Mouse (Mus musculus): ENCODE results near the gene Map4k4. TPM values are rescaled to one million over a fixed set of nuclear protein-coding genes. Genes with fewer than 3 reads are reported as not detected.

The Map4k4 gene
- total RNA-seq, 2 experiments from 2014 or later: 200 to 208 TPM

- no peak for DNase-seq (ENCODE audit: low spot score in 2 of 2)
Observed at GRCm38 (mm10) chr1:39934954-39935353, 34.2 kb downstream of the Map4k4 start.

- DNase-seq (ENCODE audit: low spot score in 2 of 2): no peak
Observed at GRCm38 (mm10) chr1:39935616-39936015, 34.9 kb downstream of the Map4k4 start.

GRCm38 (mm10) chr1:39936332-39936802, 35.7 kb downstream of the Map4k4 start:
- DNase-seq (ENCODE audit: low spot score in 2 of 2): peak; percentile 70 to 83

DNA sequence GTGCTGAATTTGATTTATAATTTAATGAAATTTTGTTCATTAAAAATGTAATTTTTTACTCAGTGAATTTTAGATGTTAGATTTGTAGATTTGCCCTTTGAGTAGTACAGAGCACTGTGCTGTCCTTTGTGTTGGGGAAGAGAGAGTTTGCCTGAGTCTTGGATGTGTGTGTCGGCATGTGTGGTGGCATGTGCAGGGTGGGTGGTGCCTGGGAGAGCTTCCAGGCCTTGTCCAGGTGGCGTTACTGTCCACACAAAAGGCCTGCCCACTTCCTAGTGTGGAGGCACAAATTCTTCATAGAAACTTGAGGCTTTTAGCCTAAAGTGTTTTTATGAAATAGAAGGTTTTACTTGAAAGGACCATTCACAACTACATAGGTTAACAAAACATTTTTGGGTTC, 36.2 kb downstream of the Map4k4 start:
- no peak for DNase-seq (ENCODE audit: low spot score in 2 of 2)

GRCm38 (mm10) chr1:39937609-39938008, 36.9 kb downstream of the Map4k4 start:
- DNase-seq (ENCODE audit: low spot score in 2 of 2): no peak

GRCm38 (mm10) chr1:39939401-39939800, 38.7 kb downstream of the Map4k4 start:
- no peak for DNase-seq (ENCODE audit: low spot score in 2 of 2)

DNA sequence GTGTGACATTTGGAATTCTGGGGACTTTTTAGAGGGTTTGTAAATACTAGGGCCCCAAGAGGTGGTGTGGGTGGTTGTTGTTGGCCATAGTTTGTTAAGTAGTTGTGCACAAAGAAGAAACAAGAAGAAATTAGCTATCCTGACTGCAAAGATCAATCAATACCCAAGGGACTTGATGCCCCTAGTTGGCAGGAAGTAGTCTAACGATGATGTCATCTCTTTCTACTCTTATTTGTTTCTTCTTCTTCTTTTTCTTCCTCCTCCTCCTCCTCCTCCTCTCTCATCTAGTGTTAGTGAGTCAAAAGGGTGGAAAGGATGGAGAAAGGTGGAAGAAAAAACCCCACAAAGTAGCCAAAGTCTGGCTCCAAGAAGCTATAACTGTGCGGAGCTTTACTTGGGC, 39.6 kb downstream of the Map4k4 start:
- no peak for DNase-seq (ENCODE audit: low spot score in 2 of 2)

DNA sequence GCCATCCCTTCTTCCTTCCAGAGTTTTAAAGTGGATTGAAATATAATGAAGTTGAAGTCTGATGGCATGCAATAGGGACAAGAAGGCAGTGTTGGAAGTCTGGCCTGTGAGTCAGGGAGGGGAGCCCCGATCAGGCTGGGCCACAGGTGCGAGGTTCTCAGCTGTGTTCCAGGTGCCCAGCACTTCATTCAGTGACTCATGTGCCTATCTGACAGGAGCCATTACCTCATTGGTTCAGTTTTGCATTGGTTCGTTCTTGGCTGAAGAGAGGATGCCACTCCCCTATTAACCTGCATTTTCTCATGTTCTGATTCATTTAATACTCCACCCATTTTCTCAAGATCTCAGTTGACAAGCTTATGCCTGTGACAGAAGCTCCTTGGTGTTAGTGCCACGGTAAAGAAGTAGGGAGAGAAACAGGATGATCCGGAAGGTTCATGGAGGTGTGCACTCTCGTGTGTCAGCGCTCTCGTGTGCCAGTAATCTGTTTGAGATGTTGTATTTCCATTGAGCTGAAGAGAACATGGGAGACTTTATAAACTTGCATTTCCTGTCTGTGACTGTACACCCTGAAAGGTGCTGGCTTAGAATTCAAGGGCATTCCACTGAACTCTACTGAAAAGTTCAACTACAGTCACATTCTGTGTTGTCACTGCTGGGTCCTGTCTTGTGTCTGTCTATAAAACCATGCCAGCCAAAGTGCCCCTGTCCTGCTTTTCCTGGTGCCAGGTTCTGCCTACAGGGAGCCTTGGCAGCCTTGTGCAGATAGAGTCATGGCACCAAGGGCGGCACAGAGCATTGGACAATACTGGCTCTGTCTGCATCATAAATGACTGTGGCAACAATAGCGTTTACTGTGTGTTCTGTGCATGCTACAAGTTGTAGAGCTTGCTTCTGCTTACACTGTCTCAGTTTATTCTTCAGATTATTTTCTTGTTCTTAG, 40.8 kb downstream of the Map4k4 start:
- no peak for DNase-seq (ENCODE audit: low spot score in 2 of 2)

- no peak for DNase-seq (ENCODE audit: low spot score in 2 of 2)
Observed at GRCm38 (mm10) chr1:39942935-39943334, 42.2 kb downstream of the Map4k4 start.

DNA sequence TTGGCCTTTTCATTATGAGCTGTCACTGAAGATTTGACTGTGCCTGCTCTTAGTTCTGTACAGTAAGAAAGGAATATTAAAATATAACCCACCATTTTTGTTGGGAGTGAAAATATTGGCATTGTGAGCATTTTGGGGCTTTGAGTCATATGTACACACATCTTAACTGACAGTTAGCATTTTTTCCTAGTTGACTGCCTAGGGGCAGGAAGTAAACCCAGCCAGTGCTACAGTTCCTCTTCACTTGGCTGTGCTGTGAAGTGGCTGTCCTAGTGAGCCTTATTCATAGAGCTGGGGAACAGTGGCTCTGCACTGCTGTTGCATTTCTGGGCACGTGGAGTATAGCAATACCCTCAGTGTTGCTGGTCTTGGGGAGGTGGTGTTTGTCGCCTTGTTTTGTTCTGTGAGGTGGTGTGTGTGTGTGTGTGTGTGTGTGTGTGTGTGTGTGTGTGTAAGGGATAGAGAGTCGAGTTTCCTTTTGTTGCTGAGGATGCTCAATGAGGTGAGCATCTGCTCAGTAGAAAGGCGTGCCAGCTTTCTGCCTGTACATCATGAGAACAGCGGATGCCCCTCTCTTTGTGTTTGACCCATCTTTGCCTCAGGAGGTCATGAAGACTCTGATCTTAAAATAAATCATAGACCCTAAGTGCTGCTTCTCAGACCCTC, 43.7 kb downstream of the Map4k4 start:
- DNase-seq (ENCODE audit: low spot score in 2 of 2): no peak

DNA sequence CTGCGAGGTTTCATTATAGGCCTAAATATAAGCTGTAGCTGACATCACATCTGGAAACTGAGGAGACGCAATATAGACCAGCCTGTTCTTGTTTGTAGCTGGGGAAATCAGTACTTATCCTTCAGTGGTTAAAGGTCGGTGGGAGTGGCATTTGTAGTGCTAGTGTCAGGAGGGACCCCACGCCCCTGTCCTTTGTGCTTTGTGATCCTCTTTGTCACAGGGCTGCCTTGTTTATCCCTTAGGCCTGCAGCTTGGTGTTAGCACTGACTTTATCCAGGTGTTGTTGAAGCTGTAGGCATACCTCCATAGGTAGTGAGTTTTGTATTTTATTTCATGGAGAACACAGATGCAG, 44.2 kb downstream of the Map4k4 start:
- no peak for DNase-seq (ENCODE audit: low spot score in 2 of 2)

DNA sequence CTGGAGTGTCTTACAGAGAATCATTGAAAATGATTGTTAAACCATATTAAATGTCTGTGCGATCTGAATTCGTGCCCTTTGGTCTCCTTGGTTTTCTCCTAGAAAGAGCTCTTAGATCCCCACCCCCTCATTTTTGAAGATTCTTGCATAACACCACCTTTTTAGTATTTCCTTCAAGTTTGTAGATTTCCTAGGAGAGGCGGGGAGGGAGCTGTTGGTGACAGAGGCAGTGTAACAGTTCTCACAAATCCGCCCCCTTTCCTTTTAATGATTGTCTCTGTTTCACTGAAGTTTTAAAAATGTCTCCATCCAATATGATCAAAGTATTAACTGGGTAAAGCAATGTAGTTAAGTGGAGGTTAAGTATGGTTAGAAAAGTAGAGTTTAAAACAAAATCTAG, 45.7 kb downstream of the Map4k4 start:
- DNase-seq (ENCODE audit: low spot score in 2 of 2): no peak

- no peak for DNase-seq (ENCODE audit: low spot score in 2 of 2)
Observed at GRCm38 (mm10) chr1:39947179-39947578, 46.5 kb downstream of the Map4k4 start.

GRCm38 (mm10) chr1:39947701-39948359, 47.1 kb downstream of the Map4k4 start:
- no peak for DNase-seq (ENCODE audit: low spot score in 2 of 2)

- DNase-seq (ENCODE audit: low spot score in 2 of 2): no peak
Observed at GRCm38 (mm10) chr1:39949205-39949604, 48.5 kb downstream of the Map4k4 start.

GRCm38 (mm10) chr1:39949790-39950462, 49.2 kb downstream of the Map4k4 start:
- no peak for DNase-seq (ENCODE audit: low spot score in 2 of 2)

DNA sequence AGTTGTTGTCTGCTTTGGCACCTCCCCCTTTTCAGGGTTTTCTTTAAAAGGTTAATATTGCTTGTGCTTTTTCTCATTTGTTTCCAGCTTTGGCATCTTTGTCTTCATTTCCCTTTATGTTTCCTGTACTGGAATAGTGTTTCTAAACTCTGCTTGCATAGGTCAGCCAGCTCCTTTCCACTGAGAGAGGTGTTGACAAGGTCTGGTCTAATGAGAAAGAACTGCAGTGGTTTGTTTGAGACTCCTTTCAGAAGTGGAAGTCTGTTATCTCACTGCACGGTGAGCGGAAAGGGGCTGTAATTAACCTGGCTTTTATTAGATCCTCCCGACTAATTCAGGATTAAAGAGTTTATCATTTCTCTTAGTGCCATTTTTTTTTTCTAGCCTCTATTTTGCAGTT, 49.9 kb downstream of the Map4k4 start:
- no peak for DNase-seq (ENCODE audit: low spot score in 2 of 2)

GRCm38 (mm10) chr1:39954652-39955051, 53.9 kb downstream of the Map4k4 start:
- no peak for DNase-seq (ENCODE audit: low spot score in 2 of 2)

DNA sequence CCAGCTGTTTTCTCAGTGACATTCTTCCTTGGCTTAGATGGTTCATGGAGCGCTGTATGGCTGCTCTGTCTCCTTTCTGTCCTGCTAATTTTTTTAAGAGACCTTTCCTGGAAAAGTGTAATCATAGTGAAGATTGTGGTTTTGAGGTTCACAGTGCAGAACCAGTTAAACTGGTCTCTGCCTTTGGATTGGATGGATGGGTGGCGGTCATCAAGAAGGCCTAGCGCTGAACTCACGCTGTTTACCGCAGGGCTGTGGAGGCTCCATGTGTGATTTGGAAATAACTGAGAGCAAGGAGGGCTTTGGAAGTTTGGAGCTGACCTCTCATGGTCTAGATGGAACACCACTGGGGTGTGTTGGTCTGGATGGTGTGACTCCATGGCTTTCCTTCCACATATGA, 56.0 kb downstream of the Map4k4 start:
- no peak for DNase-seq (ENCODE audit: low spot score in 2 of 2)

DNA sequence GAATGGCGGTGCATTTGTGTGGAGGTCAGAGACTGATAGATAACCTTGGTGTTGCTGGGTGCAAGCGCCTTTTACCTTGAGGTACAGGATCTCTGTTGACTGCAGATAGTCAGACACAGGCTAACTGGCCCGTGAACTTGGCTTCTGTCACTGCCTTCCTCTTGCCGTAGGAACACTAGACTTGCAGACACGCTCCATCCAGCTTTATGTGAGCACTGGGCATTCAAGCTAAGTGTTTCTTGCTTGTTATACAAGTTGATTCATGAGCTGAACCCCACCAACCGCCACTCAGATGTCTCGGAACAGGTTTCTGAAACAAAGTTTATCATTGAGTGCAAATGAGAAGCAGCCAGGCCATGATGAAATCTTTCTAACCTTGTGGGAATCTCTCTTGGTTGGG, 57.3 kb downstream of the Map4k4 start:
- DNase-seq (ENCODE audit: low spot score in 2 of 2): no peak

DNA sequence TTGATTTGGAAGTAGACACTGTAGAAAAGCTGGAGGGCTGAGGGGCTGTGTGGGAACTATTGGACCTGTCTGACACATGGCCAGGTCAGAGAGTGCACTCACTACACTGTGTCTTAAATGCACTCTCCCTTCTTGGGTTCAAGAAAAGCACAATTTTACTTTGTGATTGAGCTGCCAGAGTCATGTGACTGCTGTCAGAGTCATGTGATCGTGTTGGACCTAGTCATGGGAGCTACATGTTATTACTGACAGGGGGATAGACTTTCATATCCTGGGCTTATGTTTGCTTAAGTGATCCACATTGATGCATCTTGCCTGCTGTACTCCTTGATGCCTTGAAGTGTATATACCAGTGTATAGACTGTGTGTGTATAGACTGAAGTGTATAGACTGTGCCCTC, 59.9 kb downstream of the Map4k4 start:
- DNase-seq (ENCODE audit: low spot score in 2 of 2): no peak

All from adrenal gland, postnatal 4 days (tissue).